Mouse (Mus musculus) adrenal gland, adult 2 months (tissue): ENCODE measurements around the gene Commd7. TPM values are rescaled to one million over a fixed set of nuclear protein-coding genes. Genes with fewer than 3 reads are reported as not detected.

Source experiments
- DNase-seq: peaks from one replicate; pipeline ENCODE4 v3.0.0; 2021
- polyA plus RNA-seq: library from polyadenylated mRNA; depleted of rRNA; stranded (reverse); fragments of >200 nt; gene quantifications from 2 replicates; pipeline ENCODE4 v1.2.3, GENCODE M21; 2012
- total RNA-seq, 2 experiments: library from RNA; stranded (reverse); gene quantifications; 2 replicates each; pipeline ENCODE4 v1.2.3; 2021

Commd7 gene
- total and polyA plus RNA-seq, 3 experiments, result 28.9 to 37.0 (median 32.3) TPM

DNA sequence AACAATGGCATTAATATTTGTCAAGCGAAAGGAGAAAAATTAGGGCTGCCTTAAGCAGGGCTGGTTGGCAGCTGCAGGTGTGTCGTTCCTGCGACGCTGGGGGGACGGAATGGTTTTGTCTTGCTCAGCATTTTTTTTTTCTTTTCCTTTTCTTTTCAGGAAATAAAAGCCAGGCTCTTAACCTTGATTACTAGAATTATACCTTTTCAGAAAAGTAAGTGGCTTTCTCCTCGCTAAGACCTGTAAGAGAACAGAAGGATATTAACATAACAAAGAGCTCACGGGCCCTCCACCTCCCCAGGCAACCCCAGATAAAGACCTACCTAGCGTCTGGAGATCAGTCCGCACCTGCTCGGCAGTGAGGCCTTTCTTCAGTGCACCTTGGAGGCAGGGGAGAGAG lies 10.1 kb downstream of the Commd7 start:
- DNase-seq, result no peak

GRCm38 (mm10) chr2:153618889-153619288 lies 13.7 kb downstream of the Commd7 start:
- no peak for DNase-seq

DNA sequence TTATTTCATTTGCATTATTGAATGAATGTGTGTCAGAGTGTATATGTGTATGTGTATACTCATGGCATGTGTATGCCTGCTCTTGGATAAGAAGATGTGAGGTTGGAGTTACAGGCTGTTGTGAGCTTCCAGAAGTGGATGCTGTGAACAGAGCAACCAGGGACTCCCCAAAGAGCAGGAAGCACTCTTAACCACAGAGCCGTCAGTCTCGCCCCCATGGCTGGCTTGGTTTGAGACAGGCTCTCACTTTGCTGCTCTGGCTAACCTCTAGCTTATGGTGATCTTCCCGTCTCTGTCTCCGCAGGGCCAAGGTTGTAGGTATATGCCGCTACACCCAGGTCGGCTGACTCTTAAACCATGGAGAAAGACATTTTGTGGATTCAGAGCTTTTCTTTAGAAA lies 14.1 kb downstream of the Commd7 start:
- DNase-seq, result no peak

GRCm38 (mm10) chr2:153616893-153617292 lies 15.7 kb downstream of the Commd7 start:
- no peak for DNase-seq

DNA sequence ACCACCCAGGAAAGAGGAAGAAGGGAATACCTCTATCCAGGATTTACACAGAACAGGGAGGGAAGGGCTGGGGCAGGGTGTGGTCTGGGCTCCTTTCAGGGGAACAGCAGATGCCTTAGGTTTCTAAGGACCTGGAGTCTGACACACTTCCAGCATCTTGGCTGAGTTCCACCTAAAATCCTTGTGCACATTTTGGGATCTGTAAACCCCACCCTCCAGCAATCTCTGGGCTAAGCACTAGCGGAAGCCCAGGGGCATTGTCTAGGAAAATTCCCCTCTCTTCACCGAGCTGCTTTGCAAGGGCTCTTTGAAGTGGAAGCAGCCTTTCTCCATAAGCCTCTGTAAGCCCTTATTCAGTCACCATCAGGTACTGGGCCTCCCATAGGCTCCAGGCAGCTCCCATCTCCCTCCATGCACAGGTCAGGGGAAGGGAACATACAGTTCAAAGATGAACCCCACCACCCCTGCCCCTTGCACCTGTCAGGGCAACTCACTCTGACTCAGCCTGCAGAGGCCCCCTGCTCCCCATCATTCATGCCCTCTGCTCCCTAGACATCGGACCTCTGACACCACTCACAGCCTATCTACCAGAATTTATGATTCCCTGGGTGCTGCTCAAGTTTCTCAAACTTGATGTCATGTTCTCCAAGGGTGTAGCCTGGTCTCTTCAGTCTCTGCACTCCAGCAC lies 19.8 kb downstream of the Commd7 start:
- no peak for DNase-seq

DNA sequence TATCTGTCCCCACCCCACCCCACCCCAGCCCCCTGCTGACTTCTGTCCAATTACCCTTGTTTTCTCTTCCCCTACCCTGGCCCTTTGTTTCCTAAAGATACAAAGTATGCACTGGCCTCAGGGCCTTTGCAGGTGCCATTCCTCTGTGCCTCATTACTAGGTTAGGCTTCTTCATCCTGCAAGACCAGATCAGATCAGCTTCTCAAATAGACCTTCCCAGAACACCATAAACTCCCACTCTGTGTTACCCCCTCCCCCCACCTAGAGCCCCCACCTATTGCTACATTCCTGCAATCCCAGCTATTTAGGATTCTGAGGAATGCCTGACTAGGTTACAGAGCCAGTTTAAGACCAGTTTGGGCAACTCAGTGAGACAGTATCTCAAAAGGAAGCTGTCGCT lies 20.8 kb downstream of the Commd7 start:
- DNase-seq, result no peak

DNA sequence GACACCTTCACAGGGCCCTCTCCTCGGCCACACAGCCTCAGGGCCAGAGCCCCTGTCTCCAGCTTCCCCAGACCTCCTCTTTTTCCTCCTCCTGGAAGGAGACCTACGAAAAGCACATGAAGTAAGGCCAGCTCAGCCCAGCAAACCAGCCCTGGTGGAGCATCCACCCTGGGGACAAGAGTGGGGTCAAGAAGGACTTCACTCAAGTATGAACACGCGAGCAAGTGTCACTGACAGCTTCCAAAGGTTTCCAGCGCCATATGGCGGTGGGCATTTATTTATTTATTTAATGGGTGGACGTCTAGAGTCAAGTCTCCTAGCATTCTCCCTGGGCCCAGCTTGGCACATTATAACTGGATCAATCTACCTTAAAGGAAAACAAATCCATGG lies 21.3 kb downstream of the Commd7 start:
- no peak for DNase-seq

DNA sequence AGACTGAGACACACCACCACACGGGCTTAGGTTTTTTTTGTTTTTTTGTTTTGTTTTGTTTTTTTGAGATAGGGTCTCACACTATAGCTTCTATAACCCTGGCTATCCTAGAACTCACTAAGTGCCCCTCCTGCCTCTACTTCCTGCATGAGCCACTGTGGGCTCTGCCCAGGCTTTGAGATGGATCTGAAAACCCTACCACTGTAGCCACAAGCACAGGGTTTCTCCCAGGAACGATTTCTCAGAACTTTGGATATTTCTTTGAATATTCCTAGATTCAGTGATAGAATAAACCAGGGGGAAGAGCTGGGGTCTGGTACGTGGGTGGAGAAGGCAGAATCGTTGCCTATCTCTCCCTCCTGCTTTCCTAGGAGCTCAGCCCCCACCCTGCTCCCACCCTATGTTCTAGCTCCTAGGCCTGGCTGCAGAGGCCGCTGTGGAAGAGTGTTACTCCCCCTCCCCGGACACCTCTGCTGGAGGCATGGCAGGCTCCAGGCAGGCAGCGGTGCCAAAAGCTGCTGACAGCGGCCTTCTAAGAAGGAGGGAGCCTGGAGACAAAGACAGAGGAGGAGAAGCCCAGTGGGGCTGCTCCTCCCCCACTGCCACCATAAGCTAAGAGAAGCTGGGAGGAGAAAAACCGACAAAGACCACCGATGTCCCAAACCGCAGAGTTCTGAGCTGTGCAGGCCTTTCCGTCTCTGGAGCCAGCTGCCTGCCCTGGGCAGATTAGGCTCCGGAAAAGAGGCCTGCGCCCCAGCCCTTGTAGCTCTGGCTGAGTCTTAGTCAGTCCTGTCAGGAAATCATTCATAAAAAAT lies 21.9 kb downstream of the Commd7 start:
- DNase-seq, result peak; percentile 72

DNA sequence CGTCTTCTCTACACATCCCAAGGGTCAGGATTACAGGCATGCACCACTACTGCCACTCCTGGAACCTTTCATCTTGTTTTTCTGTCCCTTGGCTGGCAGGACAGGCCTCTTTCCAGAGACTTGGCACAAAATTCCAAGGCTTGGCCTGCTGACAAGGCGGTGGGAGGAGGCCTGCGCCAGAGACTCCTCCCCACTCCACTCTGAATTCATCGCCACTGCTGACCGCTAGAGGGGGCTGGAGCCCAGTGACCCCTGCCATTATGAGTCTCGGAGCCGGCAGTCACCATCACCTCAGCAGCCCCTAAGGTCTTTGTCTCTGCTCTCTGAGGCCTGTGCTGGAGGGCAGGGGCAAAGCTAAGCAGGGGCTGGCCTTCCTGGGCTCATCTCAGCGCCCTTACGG lies 23.0 kb downstream of the Commd7 start:
- DNase-seq, result peak; percentile 95

DNA sequence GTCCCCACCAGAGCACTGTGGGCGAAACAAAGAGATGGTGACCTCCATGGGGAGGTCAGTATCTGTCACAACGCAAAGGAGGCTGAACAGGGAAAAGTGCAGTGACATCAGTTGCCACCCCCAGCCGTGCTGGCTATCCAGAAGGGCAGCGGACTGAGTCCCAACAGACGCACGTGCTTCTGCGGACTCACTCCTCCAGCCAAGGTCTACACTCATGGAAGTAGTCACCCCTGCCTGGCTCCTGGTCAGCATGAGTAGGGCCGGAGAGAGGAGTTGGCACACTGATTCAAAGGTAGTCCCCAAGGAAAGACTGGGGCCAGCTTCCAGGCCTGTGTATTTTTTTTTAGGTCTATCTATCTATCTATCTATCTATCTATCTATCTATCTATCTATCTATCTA lies 23.5 kb downstream of the Commd7 start:
- DNase-seq, result peak; percentile 88

- DNase-seq, result peak; percentile 86
Measured at GRCm38 (mm10) chr2:153607870-153608515, 24.6 kb downstream of the Commd7 start.

DNA sequence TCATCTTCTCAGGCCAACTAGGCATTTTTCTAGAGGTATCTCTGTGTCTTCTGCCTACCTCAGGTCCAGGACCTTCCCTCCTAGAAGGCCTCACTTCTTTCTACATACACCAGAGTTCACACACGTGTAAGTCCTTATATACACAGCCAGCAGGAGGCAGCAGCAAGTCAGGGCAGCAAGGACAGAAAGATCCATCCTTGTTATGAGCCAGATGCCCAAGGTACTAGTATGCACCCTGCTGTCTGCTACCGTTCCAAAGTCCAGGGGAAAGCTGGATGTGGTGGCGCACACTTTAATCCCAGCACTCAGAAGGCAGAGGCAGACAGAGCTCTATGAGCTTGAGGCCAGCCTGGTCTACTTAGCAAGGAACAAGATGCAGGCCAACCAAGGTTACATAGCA lies 26.2 kb downstream of the Commd7 start:
- peak; percentile 49 for DNase-seq

- peak; percentile 47 for DNase-seq
Measured at GRCm38 (mm10) chr2:153603724-153604123, 28.9 kb downstream of the Commd7 start.

DNA sequence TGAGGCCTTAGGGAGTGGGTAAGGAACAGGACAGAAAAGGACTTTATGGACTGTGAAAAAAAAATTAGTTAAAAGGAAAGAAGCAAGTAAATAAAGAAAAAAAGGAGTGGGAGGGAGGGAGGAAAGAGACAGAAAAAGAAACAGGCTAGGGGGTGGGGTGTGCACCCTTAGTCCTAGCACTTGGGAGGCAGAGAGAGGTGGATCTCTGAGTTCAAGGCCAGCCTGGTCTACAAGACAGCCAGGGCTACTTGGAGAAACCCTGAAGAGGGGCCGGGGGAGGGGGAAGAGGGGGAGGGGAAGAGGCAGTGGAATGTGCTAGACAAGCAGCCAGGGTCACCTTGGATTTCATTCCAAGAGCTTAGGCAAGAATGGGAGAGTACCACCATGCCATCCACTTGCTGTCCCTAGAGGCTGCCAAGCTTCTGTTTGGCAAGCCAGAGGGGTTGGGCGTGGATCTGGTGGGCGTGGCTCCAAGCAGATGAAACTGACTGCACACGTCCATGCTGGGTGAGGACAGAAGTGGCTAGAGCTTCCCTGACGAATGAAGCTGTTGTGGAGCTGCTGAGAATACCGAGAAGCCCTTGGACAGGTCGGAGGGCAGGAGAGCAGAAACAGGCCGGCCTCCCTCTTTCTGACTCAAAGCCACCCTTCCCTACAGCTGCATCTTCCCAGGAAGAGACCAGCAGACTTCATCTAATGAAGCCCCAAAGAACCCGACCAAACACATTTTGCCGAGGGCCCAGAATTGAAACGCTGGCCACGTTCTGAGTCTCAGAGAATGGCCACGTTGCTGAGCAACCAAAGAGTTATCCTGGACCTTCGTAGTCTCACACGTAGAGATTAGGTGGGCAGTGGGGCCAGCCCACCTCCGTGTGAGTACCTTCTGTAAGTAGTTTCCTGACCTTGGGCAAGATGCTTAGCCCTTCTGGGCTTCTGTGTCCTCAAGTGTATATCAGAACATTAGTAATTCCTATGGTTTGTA lies 31.6 kb downstream of the Commd7 start:
- DNase-seq, result peak; percentile 86

DNA sequence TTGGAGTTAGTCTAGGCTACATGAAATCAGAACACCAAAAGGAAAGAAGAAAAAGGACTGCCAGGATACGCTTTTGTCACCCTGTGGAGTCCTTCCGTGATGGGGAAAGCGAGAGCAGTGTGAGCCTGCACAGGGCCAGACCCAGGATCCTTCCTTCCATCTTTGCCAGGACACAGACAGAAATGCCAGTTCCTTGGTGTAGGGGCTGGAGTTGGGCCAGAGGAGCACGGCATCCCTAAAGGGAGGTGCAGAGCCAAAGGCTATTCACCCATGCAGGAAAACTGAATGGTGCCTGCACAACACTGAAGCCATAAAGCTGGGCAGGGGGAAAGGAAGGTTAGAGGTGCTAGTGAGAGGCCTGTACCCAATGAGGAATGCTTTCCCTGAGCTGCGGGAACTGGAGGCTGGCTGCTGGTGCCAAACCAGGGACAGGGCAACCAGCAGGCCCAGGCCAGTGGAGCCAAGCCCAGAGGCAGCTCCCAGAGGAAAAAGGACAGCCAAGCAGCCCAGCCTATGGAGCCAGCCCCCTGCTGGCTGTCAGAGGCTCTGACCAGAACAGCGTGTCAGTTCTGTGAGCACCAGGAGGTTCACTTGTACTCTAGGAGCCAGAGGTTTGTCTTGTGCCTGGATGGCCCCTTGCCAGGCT lies 32.4 kb downstream of the Commd7 start:
- peak; percentile 80 for DNase-seq

DNA sequence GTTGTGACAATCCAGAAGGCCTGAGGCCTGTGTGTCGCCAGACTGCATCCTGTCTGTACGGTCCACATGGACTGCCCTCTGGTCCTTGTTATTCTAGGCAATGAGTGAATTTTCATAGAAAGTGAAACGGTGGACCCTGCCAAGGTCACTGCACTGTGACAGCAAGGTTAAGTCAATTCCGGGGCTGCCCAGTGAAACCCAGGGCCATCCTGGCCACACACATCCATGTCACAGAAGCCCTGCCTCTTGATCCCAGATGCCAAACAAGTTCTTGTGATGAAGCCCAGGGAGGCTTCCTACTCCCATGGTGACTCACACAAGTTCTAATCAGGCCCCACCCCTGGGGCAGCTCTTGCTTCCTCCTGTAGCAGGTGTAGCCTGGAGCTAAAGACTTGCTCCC lies 35.0 kb downstream of the Commd7 start:
- peak; percentile 81 for DNase-seq

DNA sequence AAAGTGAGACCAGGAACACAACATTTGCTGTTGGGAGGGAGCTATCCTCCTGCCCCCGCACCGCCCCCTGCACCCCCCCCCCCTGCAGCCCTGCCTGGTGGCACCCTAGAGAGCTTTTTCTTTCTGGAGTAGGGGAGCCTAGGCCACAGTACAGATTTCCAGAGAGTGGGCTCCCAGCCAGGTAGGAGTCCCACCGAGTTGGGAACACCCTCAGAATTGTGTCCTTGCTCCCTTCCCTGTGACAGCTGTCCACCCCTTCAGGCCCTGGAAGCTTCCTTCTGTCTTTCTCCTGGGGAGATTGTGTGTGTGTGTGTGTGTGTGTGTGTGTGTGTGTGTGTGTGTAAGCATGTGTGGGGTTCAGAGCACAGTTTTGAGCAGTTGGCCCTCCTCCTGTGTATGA lies 35.6 kb downstream of the Commd7 start:
- DNase-seq, result no peak

- no peak for DNase-seq
Measured at GRCm38 (mm10) chr2:153594998-153595397, 37.6 kb downstream of the Commd7 start.

DNA sequence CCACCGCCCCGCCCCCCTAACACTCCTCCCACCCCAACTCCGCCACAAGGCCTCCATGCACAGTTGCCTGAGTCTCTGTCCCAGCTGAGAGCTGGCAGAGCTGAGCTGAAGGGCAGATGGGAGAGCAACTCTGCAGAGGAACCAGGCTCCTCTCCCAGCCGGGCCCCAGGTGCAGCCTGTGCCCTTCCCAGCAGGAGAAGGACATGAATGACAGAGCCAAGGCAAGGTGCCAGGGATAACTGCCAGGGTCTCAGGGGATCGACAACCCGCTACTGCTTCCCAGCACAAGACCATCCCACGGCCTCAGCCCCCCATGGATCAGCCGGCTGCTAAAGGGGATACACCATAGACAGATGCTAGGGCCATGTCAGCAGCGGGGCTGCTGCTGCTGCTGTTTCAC lies 39.4 kb downstream of the Commd7 start:
- no peak for DNase-seq

DNA sequence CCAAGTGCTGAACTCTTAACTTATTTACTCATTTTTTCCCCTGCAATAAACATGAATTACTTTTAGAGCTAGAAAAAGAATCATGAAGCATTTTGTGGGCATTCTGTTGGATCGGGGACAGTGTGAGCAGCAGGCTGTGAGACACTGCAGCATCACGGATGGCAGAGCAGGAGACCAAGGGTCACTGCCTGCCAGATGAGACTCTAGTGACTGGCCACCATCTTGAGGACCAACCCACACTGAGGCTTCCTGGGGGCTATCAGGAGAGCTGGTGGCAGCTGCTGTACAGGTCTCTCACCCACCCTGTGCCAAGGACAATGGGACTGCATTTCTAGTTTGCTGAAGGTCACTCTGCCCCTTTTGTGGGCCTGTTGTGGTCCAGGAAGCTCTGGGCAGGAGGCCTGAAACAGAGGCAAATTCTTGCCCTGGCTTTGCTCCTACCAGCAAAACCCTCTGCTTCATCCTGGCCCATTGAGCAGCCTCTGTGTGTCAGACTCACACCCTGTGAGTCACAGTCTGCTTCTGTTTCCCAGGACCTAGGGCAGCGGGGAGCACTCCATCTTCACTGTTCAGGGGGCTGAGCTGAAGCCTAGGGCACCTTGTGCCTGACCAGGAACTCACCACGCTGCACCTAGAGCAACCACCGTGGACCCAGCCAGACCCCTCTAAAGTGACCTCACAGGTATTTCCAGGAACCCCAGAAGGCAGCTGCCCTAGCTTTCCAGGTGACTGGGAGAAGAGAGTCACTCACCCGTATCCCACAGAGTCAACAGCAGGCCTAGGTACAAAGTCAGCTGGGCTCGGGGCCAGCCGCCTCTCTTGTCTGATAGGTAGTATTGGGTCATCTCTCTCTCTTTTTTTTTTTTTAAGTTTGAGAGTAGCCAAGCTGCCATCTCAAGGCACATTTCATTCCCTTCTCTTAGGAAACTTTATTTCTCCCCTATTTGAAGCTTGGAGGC lies 40.2 kb downstream of the Commd7 start:
- no peak for DNase-seq
